Mouse (Mus musculus) myocyte (in vitro differentiated cells): ENCODE results near the gene Parp16. TPM values are rescaled to one million over a fixed set of nuclear protein-coding genes. Genes with fewer than 3 reads are reported as not detected.
"Not testable (repeated sequence)": the region's sequence is repeated elsewhere in the genome, so short reads cannot be mapped to it uniquely, and the experiment has no call there.

Source experiments
- H3K27me3 ChIP-seq: one replicate; pipeline ENCODE4 v1.6.1; 2011; ENCODE audit not compliant: control insufficient read depth, insufficient read depth, insufficient read length
- H3K36me3 ChIP-seq: one replicate; pipeline ENCODE4 v1.6.1; 2011; ENCODE audit not compliant: control insufficient read depth, insufficient read depth
- H3K4me2 ChIP-seq: one replicate; pipeline ENCODE4 v1.6.1; 2011; ENCODE audit warnings: low read depth, control low read depth
- H3K4me3 ChIP-seq: one replicate; pipeline ENCODE4 v1.5.1; 2011; ENCODE audit warnings: mild to moderate bottlenecking, control low read depth, moderate library complexity
- H3K79me2 ChIP-seq: one replicate; pipeline ENCODE4 v1.6.1; 2011; ENCODE audit not compliant: control insufficient read depth, insufficient read depth
- H3ac ChIP-seq: one replicate; pipeline ENCODE4 v1.6.1; 2011; ENCODE audit not compliant: control insufficient read depth, insufficient read length
- CEBPB ChIP-seq: IDR thresholded peaks from 2 replicates; pipeline ENCODE4 v1.6.1; 2011; ENCODE audit warnings: mild to moderate bottlenecking, moderate library complexity; ENCODE audit not compliant: poor library complexity, insufficient read depth, severe bottlenecking
- E2F4 ChIP-seq: IDR thresholded peaks from one replicate; pipeline ENCODE4 v1.6.1; 2011; ENCODE audit warnings: mild to moderate bottlenecking, control low read depth, moderate library complexity; ENCODE audit not compliant: insufficient read depth
- MYOD1 ChIP-seq, 3 experiments: IDR thresholded peaks; one replicate each; pipeline ENCODE4 v1.6.1; 2011; ENCODE audit warnings: control low read depth in 2 of 3, low read depth in 2 of 3, mild to moderate bottlenecking in 2 of 3, moderate library complexity in 1 of 3; ENCODE audit not compliant: insufficient read length in 2 of 3, control insufficient read depth in 1 of 3
- MYOG ChIP-seq, 3 experiments: IDR thresholded peaks; one replicate each; pipeline ENCODE4 v1.6.1; 2011; ENCODE audit warnings: control low read depth in 2 of 3, low read depth in 2 of 3, mild to moderate bottlenecking in 2 of 3; ENCODE audit not compliant: insufficient read length in 2 of 3, control insufficient read depth in 1 of 3, insufficient read depth in 1 of 3
- POLR2A ChIP-seq: IDR thresholded peaks from one replicate; pipeline ENCODE4 v1.6.1; 2011; ENCODE audit warnings: low read depth, mild to moderate bottlenecking, control low read depth, moderate library complexity; ENCODE audit not compliant: insufficient read length
- POLR2AphosphoS2 ChIP-seq: IDR thresholded peaks from one replicate; pipeline ENCODE4 v1.6.1; 2011; ENCODE audit warnings: low read depth, control low read depth; ENCODE audit not compliant: insufficient read length
- REST ChIP-seq: IDR thresholded peaks from one replicate; pipeline ENCODE4 v1.6.1; 2011; ENCODE audit warnings: mild to moderate bottlenecking, control low read depth, moderate library complexity; ENCODE audit not compliant: insufficient read depth, insufficient read length
- TCF12 ChIP-seq: IDR thresholded peaks from one replicate; pipeline ENCODE4 v1.6.1; 2011; ENCODE audit warnings: mild to moderate bottlenecking, control low read depth; ENCODE audit not compliant: poor library complexity, insufficient read depth, severe bottlenecking
- TCF3 ChIP-seq: IDR thresholded peaks from one replicate; pipeline ENCODE4 v1.6.1; 2011; ENCODE audit warnings: low read depth, control low read depth; ENCODE audit not compliant: insufficient read length
- USF1 ChIP-seq: IDR thresholded peaks from one replicate; pipeline ENCODE4 v1.6.1; 2011; ENCODE audit warnings: low read depth, mild to moderate bottlenecking, control low read depth, moderate library complexity
- polyA plus RNA-seq: library from polyadenylated mRNA; unstranded; fragments of >200 nt; fragmentation: generic; extraction: Trizol; gene quantifications from one replicate; pipeline ENCODE4 v1.2.1, GENCODE M21; 2012; ENCODE audit warnings: missing spikeins

Gene Parp16
- polyA plus RNA-seq, 1 experiment: 2.2 TPM

DNA sequence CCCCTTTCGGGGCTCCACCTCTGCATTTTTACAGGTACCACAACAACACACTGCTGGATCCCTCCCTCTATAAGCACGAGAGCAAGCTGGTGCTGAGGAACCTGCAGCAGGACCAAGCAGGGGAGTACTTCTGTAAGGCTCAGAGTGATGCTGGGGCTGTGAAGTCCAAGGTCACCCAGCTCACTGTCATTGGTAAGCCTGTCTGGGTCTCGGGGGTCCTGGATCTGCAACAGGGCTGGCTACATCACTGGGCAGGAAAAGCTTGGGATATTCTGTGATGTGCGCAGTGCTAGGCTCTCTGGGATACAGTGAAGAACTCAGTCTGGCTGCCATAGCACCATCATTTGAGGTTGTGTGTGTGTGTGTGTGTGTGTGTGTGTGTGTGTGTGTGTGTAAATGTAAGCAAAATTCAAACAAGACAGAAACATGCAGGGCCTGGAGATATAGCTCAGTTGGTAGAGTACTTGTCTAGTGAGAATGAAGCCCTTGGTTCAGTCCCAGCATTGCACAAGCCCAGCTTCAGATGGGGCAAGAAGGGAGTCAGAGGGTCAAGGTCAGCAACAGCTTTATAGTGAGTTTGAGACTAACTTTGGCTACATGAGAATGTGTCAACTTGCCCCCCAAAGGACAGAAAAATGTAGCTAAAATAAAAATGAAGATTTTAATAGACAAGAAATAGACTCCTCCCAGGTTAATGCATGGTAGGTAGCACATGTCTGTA is 80.8 kb downstream of the Parp16 start:
- H3ac ChIP-seq: no peak overlapping the region
- TF ChIP-seq POLR2A: no peak
- no peak for TF ChIP-seq REST
- TF ChIP-seq MYOG (IDR thresholded peaks at IDR 0.05; ENCODE audit: control insufficient read depth in 1 of 3, insufficient read depth in 1 of 3, insufficient read length in 2 of 3, low read depth in 2 of 3): no peak
- TF ChIP-seq CEBPB: no peak
- no peak for TF ChIP-seq E2F4
- no peaks in the 10 kb centered on the region for H3K27me3 ChIP-seq
- no peaks in the 10 kb centered on the region for H3K36me3 ChIP-seq
- no peak overlapping the region for H3K4me3 ChIP-seq
- H3K79me2 ChIP-seq: no peaks in the 10 kb centered on the region
- H3K4me2 ChIP-seq: no peak overlapping the region

DNA sequence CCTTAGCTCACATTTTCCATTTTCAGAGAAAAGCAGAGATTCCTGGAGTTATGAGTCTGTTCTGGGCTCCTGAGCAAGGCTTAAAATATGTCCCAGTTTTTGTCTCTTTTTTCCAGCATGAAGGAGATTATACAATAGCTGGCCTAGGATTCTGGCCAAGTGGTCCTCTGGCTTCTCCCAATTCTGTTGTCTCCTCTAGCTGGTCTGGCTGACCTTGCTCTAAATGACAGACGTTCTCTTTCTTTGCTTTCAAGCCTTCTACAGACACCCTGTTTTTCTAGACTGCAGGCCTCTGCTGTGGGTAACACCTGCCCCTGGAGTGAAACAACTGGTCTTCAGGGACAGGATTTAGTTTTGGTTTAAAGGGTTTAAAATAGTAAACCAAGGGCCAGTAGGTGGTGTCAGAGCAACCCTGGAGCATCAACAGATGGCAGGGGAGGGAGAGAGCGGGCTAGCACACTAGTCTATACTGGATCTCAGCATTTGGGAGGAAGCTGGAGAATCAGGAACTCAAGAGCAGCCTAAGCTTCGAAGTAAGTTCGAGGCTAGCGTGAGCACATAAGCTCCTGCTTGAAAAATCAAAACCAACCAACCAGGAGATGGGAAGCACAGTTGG is 86.5 kb downstream of the Parp16 start:
- no peaks in the 10 kb centered on the region for H3K36me3 ChIP-seq
- peaks cover 3% of the 10 kb centered on the region for H3K27me3 ChIP-seq
- no peaks in the 10 kb centered on the region for H3K79me2 ChIP-seq
- H3K4me3 ChIP-seq: no peak overlapping the region
- H3ac ChIP-seq: no peak overlapping the region
- TF ChIP-seq MYOD1 (IDR thresholded peaks at IDR 0.05; ENCODE audit: control insufficient read depth in 1 of 3, insufficient read length in 2 of 3, low read depth in 2 of 3): peak in 2 of 3 experiments; percentile 18 to 39
- TF ChIP-seq CEBPB: no peak
- peak; percentile 48 for TF ChIP-seq TCF12
- no peak for TF ChIP-seq POLR2AphosphoS2
- H3K4me2 ChIP-seq: no peak overlapping the region

DNA sequence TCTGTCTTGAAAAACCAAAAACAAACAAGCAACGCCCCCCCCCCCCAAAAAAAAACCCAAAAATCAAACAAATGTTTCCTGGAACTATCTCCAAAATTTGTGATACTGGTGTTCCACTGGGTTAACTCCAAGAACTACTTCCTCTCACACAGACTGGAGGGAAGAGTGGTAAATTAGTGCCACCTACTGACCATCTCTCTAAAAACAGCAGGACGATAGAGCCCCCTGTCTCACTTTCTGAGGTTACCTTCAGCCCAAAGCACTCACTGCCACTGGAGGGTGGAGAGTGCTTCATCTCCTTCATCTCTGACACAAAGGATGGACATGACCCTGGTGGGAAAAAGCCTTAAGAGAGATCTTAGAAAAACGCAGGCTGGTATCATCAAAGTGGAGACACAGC is 88.1 kb downstream of the Parp16 start:
- Histone ChIP-seq H3K79me2 (no peaks in the 10 kb centered on the region), H3K36me3 (no peaks in the 10 kb centered on the region), H3ac (no peak overlapping the region), H3K4me3 (no peak overlapping the region), H3K27me3 (peaks cover 3% of the 10 kb centered on the region), H3K4me2 (no peak overlapping the region)
- TF ChIP-seq MYOD1 (IDR thresholded peaks at IDR 0.05; ENCODE audit: control insufficient read depth in 1 of 3, insufficient read length in 2 of 3, low read depth in 2 of 3) (no peak), TCF12 (no peak), USF1 (no peak), MYOG (IDR thresholded peaks at IDR 0.05; ENCODE audit: control insufficient read depth in 1 of 3, insufficient read depth in 1 of 3, insufficient read length in 2 of 3, low read depth in 2 of 3) (no peak), TCF3 (no peak), E2F4 (no peak)

- H3K79me2 ChIP-seq, H3K4me3 ChIP-seq, H3ac ChIP-seq: not testable (repeated sequence)
Measured at GRCm38 (mm10) chr9:65288252-65288651, 93.1 kb downstream of the Parp16 start.

More at GRCm38 (mm10) chr9:65288252-65288651, 93.1 kb downstream of the Parp16 start:
- not testable (repeated sequence) for H3K27me3 ChIP-seq, H3K36me3 ChIP-seq, H3K4me2 ChIP-seq

Other genes with a start within 250 kb of the Parp16 start
- gene Slc24a1, start 243.7 kb upstream of the Parp16 start, polyA plus RNA-seq: 0.01 TPM
- 19.4 TPM for gene Ints14, start 234.4 kb upstream of the Parp16 start, polyA plus RNA-seq
- 13.7 TPM for gene Hacd3, start 173.7 kb upstream of the Parp16 start, polyA plus RNA-seq
- 24.4 TPM for gene Dpp8, start 162.9 kb upstream of the Parp16 start, polyA plus RNA-seq
- gene Igdcc4, start 93.9 kb upstream of the Parp16 start, polyA plus RNA-seq: 9.4 TPM
- not detected for gene Igdcc3, start 54.2 kb upstream of the Parp16 start, polyA plus RNA-seq
- 0.29 TPM for gene Cilp, start 69.8 kb downstream of the Parp16 start, polyA plus RNA-seq
- gene Clpx, start 98.9 kb downstream of the Parp16 start, polyA plus RNA-seq: 13.0 TPM
- gene Pdcd7, start 150.8 kb downstream of the Parp16 start, polyA plus RNA-seq: 8.2 TPM
- 0.16 TPM for gene Ubap1l, start 165.7 kb downstream of the Parp16 start, polyA plus RNA-seq
- gene Kbtbd13, start 196.3 kb downstream of the Parp16 start, polyA plus RNA-seq: 0.31 TPM
- 0.11 TPM for gene Rasl12, start 203.2 kb downstream of the Parp16 start, polyA plus RNA-seq
- not detected for gene Slc51b, start 227.6 kb downstream of the Parp16 start, polyA plus RNA-seq
- gene Mtfmt, start 240.4 kb downstream of the Parp16 start, polyA plus RNA-seq: 6.3 TPM